Mouse (Mus musculus) megakaryocyte, adult 5-6 weeks (primary cell): Measurements from ENCODE around the gene Mgat3. TPM values are rescaled to one million over a fixed set of nuclear protein-coding genes. Genes with fewer than 3 reads are reported as not detected.
A peak's percentile ranks its signal among the peaks of the same experiment; 100 is the strongest.

ENCODE experiments used
- ATAC-seq: 2 replicates; pipeline ENCODE4 v1.8.0; 2016; ENCODE audit warnings: mild to moderate bottlenecking, inconsistent platforms; ENCODE audit not compliant: poor library complexity, severe bottlenecking
- total RNA-seq, 2 experiments: library from RNA; stranded (forward) in 1 of 2; stranded (reverse) in 1 of 2; fragments of 153-499, 151-499 nt in 1 of 2; fragments of 221-1000, 200-1000 nt in 1 of 2; gene quantifications; 2 replicates each; pipeline versions ENCODE4 v1.2.3 to v1.2.4; 2015 to 2017

Mgat3 gene
- total RNA-seq, 2 experiments from 2014 or later: not detected

DNA sequence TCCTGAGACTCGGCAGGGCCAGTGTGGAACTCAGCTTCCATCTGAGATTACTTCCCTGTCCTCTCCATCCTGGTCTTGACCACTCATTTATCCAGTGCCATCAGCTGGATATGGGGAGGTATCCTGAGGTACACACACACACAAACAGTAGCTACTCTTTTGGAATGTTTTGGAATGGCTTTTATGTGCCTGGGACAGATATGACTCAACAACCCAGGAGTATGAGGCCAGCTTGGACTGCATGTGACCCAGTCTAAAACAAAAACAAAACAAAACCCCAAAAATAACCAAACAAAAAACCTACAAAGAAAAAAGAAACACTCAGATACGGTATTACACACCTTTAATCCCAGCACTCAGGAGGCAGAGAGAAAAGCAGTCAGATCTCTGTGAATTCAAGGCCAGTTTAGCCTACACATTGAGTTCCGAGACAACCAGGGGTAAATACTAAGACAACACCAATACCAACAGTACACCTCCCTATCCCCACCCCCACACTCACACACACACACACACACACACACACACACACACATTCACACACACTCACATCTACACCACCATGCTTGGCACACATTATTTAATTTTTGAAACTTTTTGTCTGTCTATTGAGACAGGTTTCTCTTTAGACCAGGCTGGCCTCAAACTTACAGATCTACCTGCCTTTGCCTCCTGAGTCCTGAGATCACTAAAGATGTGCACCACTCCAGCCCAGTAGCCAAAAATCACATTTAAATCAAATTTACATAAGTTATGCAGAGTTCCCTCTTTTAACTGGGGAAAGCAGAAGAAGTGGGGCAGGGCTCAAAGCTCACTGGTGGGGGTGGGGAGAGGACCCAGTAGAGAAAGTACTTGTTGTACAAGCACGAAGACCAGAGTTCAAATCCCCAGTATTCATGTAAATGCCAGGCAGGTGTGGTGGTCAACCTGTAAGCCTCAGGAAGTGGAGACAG is 46.5 kb downstream of the Mgat3 start:
- ATAC-seq: peak; percentile 5; the same call in 1 of the 2 replicates

DNA sequence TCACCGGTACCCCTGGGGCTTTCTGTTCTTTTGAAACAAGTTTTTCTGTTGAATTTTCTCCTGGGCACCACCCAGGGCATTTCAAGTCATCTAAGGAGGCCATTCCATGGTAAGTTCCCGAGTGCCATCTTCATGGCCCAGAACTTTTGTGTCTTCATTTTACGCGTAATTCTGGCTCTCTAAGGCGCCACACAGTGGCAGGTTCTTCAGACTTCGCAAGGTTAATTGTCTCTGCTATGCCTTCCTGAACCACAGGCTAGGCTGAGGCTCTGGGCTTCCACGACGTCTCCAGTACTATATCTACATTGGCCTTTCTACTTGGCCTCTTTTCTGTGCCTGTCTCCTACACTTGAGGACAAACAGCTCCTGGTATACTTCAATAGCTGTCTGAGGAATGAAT is 47.5 kb downstream of the Mgat3 start:
- no peak for ATAC-seq

DNA sequence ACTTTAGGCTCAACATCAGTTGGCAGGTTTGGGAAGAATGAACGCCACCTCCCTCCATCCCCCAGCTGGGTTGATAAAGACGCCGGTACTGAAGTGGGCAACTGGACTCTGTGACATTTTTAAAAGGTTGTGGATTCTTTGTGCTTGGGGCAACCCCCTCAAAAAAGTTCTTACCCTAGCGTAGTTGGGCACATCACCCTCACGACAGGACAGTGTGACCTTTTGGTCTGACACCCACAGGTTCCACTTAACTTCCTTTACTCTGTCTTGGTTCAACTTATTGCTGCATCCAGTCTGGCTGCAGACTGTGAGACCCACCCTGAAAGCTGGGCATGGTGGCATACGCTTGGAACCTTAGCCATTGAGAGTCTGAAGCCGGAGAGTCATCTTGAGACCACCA is 50.2 kb downstream of the Mgat3 start:
- no peak for ATAC-seq

DNA sequence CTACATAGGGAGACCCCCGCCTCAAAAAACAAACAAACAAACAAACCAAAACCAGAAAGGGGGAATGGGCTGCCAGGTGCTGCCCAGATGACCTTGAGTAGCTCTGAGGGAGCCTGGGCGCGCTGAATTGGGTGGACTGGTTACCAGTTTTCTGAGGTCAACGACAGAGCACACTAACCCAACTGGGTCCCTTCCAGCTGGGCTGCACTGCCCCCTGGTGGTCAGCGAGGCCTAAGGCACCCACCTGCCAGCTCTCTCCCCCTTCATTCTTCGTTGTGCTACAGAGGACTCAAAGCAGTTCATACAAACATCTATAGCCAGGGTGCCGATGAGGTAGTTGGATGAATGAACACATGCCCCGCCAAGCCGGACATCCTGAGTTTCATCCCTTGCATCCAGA is 51.7 kb downstream of the Mgat3 start:
- peak; percentile 99 for ATAC-seq

DNA sequence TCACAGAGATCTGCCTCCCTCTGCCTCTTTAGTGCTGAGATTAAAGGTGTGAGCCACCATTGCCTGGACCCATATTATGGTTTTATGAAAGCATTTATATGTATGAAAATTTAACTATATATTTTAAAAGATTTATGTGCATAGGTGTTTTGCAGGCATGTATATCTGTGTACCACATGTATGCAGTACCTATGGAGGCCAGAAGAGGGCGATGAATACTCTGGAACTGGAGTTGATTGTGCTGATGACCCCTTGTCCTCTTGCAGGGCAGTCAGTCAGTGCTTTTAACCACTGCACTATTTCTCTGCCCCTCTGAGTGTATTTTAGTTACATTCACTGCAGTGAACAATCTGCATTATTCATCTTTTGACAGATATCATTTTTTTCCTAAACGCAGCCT is 52.3 kb downstream of the Mgat3 start:
- ATAC-seq: peak; percentile 81

DNA sequence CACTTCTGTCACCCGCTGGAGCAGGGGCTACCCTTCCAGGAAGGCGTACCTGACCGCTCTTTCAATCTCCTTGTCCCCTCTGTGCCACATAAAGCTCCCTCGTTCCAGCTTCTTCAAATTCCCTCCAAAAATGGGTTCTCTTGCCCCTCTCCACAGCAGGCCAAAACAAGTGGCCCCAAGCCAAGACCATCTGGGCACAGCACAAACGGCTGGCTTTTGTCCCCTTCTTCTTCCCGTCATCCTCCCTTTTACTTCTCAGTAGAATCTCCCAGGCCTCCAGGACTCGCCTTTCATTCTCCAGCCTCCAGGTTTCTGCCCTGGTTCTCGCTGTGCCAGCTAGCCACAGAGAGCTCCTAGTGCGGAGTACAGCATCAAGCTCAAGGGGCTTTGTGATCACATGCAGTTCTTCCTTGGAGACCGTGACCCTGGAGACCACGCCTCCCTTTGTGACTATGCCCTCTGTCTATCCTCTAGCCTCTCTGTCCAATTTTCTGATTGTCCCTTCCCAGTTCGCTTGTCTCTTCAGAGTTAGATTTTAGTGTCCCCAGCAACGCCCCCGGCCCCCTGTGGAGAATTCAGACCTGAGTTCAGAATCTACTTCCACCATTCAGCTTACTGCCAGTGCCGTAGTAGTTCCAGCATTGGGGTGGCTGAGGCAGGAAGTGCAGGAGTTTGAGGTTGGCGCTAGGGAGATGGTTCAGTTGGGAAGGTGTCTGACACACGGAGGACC is 54.7 kb downstream of the Mgat3 start:
- ATAC-seq: no peak

DNA sequence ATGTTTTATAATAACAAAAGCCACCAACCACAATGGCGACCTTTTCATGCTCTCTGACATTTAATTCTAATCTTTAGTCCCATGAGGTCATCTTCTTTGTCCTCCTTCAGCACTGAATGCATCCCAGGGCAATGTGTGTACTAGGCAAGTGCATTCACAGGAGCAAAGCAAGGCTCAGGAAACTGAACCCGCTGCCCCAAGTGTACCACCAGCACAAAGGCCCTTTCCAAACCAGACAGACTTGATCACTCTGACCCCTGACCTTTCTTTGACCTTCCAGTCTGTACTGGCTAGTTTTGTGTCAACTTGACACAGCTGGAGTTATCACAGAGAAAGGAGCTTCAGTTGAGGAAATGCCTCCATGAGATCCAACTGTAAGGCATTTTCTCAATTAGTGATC is 58.8 kb downstream of the Mgat3 start:
- no peak for ATAC-seq

DNA sequence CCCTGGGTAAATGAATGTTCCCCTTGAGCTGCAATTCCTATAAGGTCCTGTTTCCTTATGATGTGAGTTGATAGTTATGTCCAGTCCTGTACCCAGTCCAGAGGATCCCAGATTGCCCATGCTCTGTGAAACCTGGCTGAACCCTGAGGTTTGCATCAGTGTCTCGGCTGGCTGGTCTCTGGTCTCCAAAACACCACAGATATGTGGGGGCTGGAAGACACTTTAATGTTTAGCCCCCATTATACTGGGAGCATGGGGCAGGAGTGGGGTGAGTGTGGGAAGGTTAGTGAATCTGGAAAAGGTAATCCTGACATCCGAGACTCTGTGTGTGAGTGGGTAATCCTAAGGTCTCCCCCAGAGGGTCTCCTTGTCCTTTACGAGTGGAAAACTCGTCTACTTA is 59.5 kb downstream of the Mgat3 start:
- no peak for ATAC-seq

DNA sequence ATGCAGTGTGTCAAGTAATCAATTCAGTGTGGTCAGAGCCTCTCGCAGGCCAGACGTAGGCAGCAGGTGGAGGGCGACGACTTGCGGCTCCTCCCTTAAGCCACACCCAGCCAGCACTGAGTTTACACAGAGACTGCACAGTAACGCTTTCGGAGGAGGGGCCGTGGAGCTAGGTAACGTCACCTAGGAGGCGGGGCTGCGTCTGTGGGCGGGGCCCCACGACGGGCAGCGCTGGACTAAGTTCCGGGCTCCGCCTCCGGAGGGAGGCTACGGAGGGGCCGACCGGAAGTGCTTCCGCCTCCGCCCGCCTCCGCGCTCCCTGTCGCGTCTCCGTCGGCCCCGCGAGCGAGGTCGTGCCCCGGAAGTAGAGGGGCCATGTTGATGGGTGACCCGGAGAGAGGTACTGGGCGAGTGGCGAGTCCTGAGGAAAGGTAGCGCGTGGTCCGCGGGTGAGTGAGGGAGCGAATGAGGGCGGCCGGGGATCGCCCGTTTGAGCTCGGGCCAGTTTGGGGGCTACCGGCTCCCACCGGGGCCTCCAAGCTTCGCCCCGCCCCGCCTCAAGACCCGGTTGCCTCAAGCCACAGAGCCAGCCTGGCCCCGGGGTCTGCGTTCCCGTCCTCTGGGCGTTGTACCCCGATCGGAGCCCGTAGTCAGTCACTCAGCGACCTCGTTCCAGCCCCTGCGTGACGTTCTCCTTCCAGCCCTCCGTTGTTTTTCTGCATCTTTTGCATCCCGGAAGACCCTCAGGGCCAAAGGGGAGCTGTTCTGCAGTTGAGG is 60.4 kb downstream of the Mgat3 start, which contains the start of gene Mief1:
TSS of gene Mief1 (plus strand) at position 286 of the 777 bp plus-strand sequence.
- peak; percentile 99 for ATAC-seq

DNA sequence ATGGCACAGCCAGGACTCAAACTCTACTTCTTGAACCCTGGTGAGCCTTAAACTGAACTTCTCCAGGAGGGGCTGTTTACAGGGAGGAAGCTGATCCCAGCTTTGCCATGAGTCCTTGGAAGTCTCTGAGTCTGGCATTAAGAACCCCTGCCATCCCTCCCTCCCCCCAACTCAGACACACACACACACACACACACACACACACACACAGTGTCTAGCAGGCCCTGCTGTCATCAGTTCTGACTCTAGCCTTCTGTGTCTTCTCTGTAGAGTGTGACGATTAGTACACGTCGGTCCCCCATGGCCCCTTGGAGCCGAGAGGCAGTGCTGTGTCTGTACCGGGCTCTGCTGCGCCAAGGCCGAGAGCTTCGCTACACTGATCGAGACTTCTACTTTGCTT is 62.0 kb downstream of the Mgat3 start, which contains the start of gene AC140267.1:
TSS of gene AC140267.1 (plus strand) at position 301 of the 400 bp plus-strand sequence.
- no peak for ATAC-seq

DNA sequence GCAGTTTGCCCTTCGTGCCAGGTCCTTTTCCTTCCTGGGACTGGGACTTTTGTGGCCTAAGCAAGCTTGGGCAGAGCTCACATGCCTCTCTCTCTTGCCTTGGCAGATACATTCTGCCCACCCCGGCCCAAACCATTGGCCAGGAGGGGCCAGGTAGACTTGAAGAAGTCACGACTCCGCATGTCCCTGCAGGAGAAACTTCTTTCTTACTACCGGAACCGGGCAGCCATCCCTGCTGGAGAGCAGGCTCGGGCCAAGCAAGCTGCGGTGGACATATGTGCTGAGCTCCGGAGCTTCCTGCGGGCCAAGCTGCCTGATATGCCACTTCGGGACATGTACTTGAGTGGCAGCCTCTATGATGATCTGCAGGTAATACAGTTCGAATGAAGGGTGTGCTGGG is 74.6 kb downstream of the Mgat3 start:
- ATAC-seq: no peak

DNA sequence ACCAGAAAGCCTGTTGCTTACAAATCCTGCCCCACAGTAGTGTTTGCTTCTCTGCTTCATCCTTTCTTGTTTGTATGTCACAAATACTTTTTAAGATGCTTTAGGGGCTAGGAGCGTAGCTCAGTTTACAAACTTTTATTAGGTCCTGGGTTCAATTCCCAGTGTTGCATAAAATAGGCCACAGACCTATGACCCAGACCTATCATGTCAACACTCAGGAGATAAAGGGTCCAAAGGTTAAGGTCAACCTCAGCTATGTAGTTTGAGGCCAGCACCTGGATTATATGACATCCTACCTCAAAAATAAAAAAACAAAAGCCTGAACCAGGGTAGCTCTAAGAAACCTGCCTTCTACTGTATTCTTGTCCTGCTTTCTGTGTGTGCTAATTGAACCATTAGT is 75.1 kb downstream of the Mgat3 start:
- ATAC-seq: no peak

DNA sequence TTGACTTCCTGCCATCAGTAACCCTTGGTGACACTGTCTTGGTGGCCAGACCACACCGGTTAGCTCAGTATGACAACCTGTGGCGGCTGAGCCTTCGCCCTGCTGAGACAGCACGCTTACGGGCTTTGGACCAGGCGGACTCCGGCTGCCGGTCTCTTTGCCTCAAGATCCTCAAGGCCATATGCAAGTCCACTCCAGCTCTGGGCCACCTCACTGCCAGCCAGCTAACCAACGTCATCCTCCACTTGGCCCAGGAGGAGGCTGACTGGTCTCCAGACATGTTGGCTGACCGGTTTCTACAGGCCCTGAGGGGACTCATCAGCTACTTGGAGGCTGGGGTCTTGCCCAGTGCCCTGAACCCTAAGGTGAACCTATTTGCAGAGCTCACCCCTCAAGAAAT is 76.2 kb downstream of the Mgat3 start:
- ATAC-seq: no peak

DNA sequence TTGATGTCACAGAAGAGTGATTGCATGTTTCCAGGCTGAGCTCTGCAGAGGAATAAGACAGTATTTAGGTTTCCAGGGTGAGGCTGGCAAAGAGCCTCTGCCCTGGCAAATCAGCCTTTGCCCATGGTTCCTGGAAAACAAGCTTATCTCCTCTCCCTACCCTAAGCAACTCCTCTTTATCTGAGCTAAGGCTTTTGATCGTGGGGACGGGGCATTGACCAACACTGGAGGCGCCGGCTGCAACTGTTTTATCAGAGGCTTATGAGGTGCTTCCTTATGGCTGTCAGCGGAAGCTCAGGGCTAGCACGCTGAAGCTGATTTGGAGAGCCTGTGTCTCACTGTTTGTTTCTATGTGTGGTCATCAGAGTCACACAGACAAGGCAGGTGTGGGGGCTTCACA is 77.1 kb downstream of the Mgat3 start:
- ATAC-seq: no peak

DNA sequence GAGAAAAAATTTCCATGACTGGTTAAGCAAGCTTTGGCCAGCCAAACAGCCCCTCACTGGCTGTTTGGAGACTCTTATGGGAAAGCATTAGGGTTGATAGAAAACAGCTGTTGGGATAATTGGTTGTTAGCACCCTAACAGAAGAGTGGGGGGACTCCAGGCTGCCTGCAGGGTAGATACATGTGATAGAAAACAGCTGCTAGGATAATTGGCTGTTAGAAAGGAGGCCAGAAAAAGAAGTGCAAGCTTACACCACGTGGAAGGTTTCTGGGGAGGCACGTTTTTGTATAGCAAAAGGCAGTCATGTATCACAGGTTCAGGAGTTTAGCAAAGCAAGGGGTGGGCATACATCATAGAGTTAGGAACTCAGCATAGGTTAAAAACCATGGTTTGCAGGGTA is 80.0 kb downstream of the Mgat3 start:
- ATAC-seq: no peak

DNA sequence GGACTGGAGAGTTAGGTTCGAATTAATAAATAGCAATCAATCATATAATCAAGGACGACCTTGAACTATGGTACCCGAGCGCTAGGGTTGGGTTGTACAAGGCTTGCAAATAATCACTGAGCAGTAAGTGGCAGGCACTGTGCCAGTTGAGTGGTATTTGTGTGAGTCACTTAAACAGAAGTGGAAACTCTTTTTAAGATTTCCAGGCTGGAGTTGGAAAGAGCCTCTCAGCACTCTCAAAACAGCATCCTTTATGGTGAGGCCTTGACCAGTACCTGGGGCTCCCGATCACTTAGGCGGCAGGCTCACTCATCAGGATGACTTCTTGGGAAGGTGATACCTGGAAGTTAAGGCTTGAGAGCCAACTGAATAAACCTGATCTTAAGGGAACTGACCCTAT is 80.7 kb downstream of the Mgat3 start:
- ATAC-seq: no peak

DNA sequence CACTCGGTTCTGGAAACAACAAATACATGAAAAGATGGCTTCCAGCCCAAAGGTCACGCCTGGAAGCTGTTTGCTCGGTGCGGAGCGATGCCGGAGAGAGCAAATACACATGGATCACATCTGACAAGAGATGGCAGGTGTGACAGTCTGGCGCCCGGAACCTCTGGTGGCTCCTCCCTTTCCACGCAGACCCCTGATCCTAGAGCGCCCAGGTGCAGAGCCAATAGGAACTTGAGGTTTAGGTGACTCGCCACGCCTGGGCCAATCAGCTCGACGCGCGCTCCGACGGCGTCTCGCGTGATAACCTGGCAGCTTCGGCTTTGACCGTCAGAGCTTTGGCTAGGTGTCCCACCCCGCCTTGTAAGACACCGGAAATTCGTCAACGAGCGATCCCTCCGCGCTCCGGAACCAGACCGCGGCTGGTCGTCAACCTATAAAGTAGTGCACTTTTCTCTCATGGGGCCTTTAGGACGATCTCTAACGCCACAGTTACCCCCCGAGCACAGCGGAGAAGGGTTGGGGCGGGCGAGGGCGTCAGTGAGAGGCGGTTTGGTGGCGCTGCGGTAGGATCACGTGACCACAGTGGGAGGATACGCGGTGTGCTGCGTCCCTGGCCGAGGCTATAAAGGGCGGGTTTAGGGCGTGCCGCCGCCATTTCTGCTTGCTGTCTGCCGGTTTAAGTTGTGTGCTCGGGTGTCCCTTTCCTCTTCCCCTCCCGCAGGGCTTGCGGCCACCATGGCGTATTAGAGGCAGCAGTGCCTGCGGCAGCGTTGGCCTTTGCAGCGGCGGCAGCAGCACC is 81.5 kb downstream of the Mgat3 start, which contains the start of gene Atf4:
TSS of gene Atf4 (plus strand) at position 338 of the 799 bp plus-strand sequence.
- peak; percentile 80 for ATAC-seq

DNA sequence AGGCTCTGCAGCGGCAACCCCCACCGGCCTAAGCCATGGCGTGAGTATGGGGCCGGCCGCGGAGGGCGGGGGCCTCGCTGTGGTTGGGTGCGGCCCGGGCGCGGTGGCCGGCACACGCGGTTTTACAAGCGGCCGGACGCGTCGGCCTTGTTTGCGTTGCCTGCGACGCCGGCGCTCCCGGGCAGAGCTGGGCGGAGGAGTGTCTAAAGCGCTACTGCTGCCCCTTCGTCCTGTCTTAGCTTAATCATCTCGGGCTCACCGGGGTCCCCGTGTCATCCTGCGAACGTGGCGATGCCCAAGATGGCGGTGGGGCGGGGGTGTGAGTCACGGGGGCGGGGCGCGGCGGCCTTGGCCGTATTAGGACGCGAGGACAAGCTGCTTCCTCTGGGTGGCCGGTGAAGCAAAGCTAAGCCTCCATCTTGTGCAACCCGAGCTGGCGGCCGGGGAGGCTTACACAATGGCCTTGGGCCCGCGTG is 82.2 kb downstream of the Mgat3 start:
- ATAC-seq: peak; percentile 60

DNA sequence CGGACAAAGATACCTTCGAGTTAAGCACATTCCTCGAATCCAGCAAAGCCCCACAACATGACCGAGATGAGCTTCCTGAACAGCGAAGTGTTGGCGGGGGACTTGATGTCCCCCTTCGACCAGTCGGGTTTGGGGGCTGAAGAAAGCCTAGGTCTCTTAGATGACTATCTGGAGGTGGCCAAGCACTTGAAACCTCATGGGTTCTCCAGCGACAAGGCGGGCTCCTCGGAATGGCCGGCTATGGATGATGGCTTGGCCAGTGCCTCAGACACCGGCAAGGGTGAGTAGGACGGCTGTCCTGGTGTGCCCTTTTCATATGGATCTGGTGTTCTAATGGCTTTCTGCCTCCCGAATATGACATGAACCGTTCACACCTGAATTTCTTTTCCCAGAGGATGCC is 82.7 kb downstream of the Mgat3 start:
- ATAC-seq: no peak
